Mouse (Mus musculus): ENCODE measurements around the gene E2f1.

The E2f1 gene

GRCm38 (mm10) chr2:154552424-154552907 is 17.2 kb downstream of the E2f1 start:
- intact Hi-C loops (cut with DNase I) = no loop called here

- intact Hi-C loops (cut with DNase I) = no loop called here
These were observed 17.8 kb downstream of the E2f1 start for GRCm38 (mm10) chr2:154551927-154552326.

GRCm38 (mm10) chr2:154551476-154551875 is 18.2 kb downstream of the E2f1 start, which contains the start of gene Actl10:
TSS of gene Actl10 (plus strand) at chr2:154551776.
- intact Hi-C loops (cut with DNase I) = no loop called here

GRCm38 (mm10) chr2:154550937-154551336 is 18.8 kb downstream of the E2f1 start:
- intact Hi-C loops (cut with DNase I) = no loop called here

GRCm38 (mm10) chr2:154549886-154550189 is 19.9 kb downstream of the E2f1 start:
- intact Hi-C loops (cut with DNase I) = no loop called here

- intact Hi-C loops (cut with DNase I) = no loop called here
These were observed 20.4 kb downstream of the E2f1 start for GRCm38 (mm10) chr2:154549127-154549885.

GRCm38 (mm10) chr2:154548688-154549087 is 21.0 kb downstream of the E2f1 start:
- intact Hi-C loops (cut with DNase I) = no loop called here

- intact Hi-C loops (cut with DNase I) = no loop called here
These were observed 23.0 kb downstream of the E2f1 start, which contains the start of gene 1700003F12Rik for GRCm38 (mm10) chr2:154546711-154547110. TSS of gene 1700003F12Rik (plus strand) at chr2:154547085.

- intact Hi-C loops (cut with DNase I) = no loop called here
These were observed 25.9 kb downstream of the E2f1 start for GRCm38 (mm10) chr2:154543567-154544347.

- intact Hi-C loops (cut with DNase I) = loop anchor here (2.0 kb wide), 1 partner anchor 125 kb away; no protein-coding TSS in a partner anchor
These were observed 28.1 kb downstream of the E2f1 start for GRCm38 (mm10) chr2:154541630-154542029.

GRCm38 (mm10) chr2:154539720-154540119 is 30.0 kb downstream of the E2f1 start:
- intact Hi-C loops (cut with DNase I) = loop anchor here (2.0 kb wide), 1 partner anchor 123 kb away; no protein-coding TSS in a partner anchor

GRCm38 (mm10) chr2:154538710-154539109 is 31.0 kb downstream of the E2f1 start:
- intact Hi-C loops (cut with DNase I) = no loop called here

- intact Hi-C loops (cut with DNase I) = no loop called here
These were observed 31.4 kb downstream of the E2f1 start for GRCm38 (mm10) chr2:154538310-154538709.

- intact Hi-C loops (cut with DNase I) = no loop called here
These were observed 34.9 kb downstream of the E2f1 start for GRCm38 (mm10) chr2:154534704-154535270.

GRCm38 (mm10) chr2:154532888-154533287 is 36.8 kb downstream of the E2f1 start:
- intact Hi-C loops (cut with DNase I) = no loop called here

- intact Hi-C loops (cut with DNase I) = no loop called here
These were observed 43.2 kb downstream of the E2f1 start for GRCm38 (mm10) chr2:154526531-154526930.

- intact Hi-C loops (cut with DNase I) = no loop called here
These were observed 44.4 kb downstream of the E2f1 start for GRCm38 (mm10) chr2:154525285-154525684.

GRCm38 (mm10) chr2:154522334-154522733 is 47.4 kb downstream of the E2f1 start:
- intact Hi-C loops (cut with DNase I) = no loop called here

GRCm38 (mm10) chr2:154521449-154521848 is 48.2 kb downstream of the E2f1 start:
- intact Hi-C loops (cut with DNase I) = loop anchor here (1.0 kb wide), 1 partner anchor 38 kb away; no protein-coding TSS in a partner anchor

GRCm38 (mm10) chr2:154517424-154517823 is 52.3 kb downstream of the E2f1 start:
- intact Hi-C loops (cut with DNase I) = no loop called here

- intact Hi-C loops (cut with DNase I) = no loop called here
These were observed 52.7 kb downstream of the E2f1 start for GRCm38 (mm10) chr2:154516944-154517343.

- intact Hi-C loops (cut with DNase I) = no loop called here
These were observed 59.6 kb downstream of the E2f1 start for GRCm38 (mm10) chr2:154510141-154510540.

All from adrenal gland (tissue).